Mouse (Mus musculus): ENCODE measurements around the gene Itga5. TPM values are rescaled to one million over a fixed set of nuclear protein-coding genes. Genes with fewer than 3 reads are reported as not detected.

Itga5 gene
- polyA plus RNA-seq, 1 experiment from 2014 or later: 52.2 TPM

- Histone ChIP-seq H3K27ac (replicated peaks) (no peak overlapping the region; the same call in 1 of the 2 replicates), H3K9ac (no peak overlapping the region), H3K9me3 (replicated peaks) (no peaks in the 10 kb centered on the region), H3K27me3 (peaks cover 14% of the 10 kb centered on the region; the same call in 1 of the 2 replicates), H3K4me1 (peaks cover 79% of the 10 kb centered on the region), H3K4me2 (replicated peaks) (peak overlapping the region; percentile 79), H3K4me3 (replicated peaks) (peak overlapping the region; percentile 57), H3K36me3 (peaks cover 1% of the 10 kb centered on the region)
- ATAC-seq (ENCODE audit: insufficient number of reproducible peaks, low FRiP score, low TSS enrichment, low read depth): no peak
- WGBS: 30% methylated on average over 4 of the region's 4 CpGs
Measured at GRCm38 (mm10) chr15:103338829-103339165, 27.8 kb downstream of the Itga5 start.

DNA sequence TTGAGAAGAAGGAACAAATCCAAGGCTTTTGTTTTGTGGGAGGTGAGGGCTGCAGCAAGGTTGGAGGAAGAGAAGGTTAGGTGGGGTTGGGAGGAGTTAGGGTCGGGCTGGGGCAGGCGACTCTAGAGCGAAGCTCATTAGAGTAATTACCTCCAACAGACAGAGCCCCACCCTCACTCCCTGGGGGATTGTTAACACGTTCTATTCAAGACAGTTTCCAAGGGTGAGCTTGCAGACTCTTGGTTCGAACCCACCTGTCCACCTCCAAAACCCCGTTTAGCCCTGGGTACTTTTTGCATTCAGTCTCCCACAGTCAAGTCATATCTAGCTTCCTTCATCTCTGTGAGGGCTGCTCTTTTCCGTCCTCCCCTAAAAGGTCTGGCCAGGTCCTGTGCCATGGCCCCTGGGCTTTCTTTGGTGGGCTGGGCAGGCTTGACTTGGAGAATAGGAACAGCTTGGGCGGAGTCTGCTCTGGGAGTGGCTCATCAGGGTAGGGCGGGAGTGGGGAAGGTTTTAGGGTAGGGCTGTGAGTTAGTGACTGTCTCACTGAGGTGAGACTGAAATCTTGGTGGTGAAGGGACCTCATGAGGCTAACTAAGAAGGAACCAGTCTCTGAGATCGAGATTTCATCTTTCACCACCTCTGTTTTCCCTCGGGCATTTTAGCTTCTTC lies 29.4 kb downstream of the Itga5 start:
- H3K4me3 ChIP-seq (replicated peaks): no peak overlapping the region

DNA sequence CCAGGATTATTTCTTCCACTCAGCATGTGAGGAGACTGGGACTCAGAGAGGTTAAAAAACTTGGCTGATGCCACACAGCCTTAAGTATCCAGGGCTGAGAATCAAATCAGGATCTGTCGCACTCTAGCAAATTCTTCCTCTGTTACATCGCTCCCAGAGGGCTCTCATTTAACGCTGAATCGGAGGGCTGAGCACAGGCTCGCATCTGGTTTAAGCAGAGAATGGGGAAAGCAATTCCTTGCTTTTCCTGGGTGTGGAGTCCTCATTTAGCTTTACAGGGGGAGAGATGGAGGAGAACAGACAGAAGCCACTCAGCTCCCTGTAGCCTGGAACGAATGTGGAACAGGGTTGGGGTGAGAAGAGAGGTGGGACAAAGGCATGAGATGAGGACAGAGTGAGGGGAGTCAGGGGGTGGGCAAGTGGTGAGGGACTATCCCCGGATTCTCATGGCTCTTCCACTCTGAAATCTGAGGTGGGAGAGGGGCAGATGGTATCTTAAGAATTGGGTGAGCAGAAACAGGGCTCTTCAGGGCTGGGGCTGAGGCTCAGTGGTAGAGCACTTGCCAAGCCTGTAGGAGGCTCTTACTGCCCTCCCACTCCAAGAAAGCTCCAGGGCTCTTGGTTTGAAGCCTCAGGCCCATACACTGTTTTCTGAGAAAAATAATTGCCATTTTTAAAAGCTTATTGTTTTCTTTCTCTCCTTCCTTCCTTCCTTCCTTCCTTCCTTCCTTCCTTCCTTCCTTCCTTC lies 30.9 kb downstream of the Itga5 start:
- ATAC-seq (ENCODE audit: insufficient number of reproducible peaks, low FRiP score, low TSS enrichment, low read depth): no peak
- Histone ChIP-seq H3K4me2 (replicated peaks) (no peak overlapping the region), H3K36me3 (no peaks in the 10 kb centered on the region), H3K27ac (replicated peaks) (no peak overlapping the region; the same call in 1 of the 2 replicates), H3K27me3 (peaks cover 14% of the 10 kb centered on the region; the same call in 1 of the 2 replicates), H3K4me1 (peaks cover 74% of the 10 kb centered on the region), H3K9ac (no peak overlapping the region), H3K9me3 (replicated peaks) (no peaks in the 10 kb centered on the region), H3K4me3 (replicated peaks) (no peak overlapping the region)
- 18% methylated on average over 7 of the region's 7 CpGs for WGBS

More for the DNA sequence above, 29.4 kb downstream of the Itga5 start:
- H3K4me2 ChIP-seq (replicated peaks): peak overlapping the region; percentile 79
- H3K9me3 ChIP-seq (replicated peaks): no peaks in the 10 kb centered on the region
- no peak for ATAC-seq (ENCODE audit: insufficient number of reproducible peaks, low FRiP score, low TSS enrichment, low read depth)
- H3K9ac ChIP-seq: no peak overlapping the region
- WGBS: 20% methylated on average over 11 of the region's 11 CpGs
- H3K4me1 ChIP-seq: peaks cover 89% of the 10 kb centered on the region
- H3K27ac ChIP-seq (replicated peaks): peak overlapping the region; percentile 51; the same call in 1 of the 2 replicates
- peaks cover 14% of the 10 kb centered on the region; the same call in 1 of the 2 replicates for H3K27me3 ChIP-seq
- H3K36me3 ChIP-seq: no peaks in the 10 kb centered on the region

- H3K9me3 ChIP-seq (replicated peaks): no peaks in the 10 kb centered on the region
Measured at GRCm38 (mm10) chr15:103335040-103335439, 31.5 kb downstream of the Itga5 start.

DNA sequence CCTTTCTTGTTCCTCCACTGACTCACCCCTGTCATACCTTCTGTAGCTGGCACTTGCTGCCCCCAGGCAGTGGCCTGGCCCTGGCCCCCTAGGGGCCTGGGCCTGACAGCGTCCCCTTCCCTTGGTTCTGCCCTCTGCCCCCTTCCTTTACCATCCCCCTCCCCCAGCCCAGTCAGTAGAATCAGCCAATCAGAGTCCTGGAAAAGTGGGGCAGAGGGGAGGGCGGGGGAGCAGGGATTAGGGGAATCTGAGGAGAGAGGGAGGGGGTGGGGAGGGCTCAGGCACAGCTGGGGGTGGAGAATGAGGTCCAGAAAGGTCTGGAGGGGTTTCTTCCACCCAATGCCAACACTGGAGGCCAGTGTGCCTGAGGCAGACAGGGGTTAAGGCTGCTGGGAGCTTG lies 32.4 kb downstream of the Itga5 start:
- no peak for ATAC-seq (ENCODE audit: insufficient number of reproducible peaks, low FRiP score, low TSS enrichment, low read depth)
- Histone ChIP-seq H3K4me2 (replicated peaks) (no peak overlapping the region), H3K4me3 (replicated peaks) (no peak overlapping the region), H3K27ac (replicated peaks) (no peak overlapping the region), H3K4me1 (peaks cover 62% of the 10 kb centered on the region), H3K36me3 (no peaks in the 10 kb centered on the region), H3K9ac (0 out of 2 replicates have a peak overlapping the region, but pooled peaks have one; percentile 4), H3K9me3 (replicated peaks) (no peaks in the 10 kb centered on the region), H3K27me3 (peaks cover 4% of the 10 kb centered on the region; the same call in 1 of the 2 replicates)
- 9% methylated on average over 2 of the region's 2 CpGs for WGBS

More at GRCm38 (mm10) chr15:103335040-103335439, 31.5 kb downstream of the Itga5 start:
- WGBS: 42% methylated on average over 3 of the region's 3 CpGs
- ATAC-seq (ENCODE audit: insufficient number of reproducible peaks, low FRiP score, low TSS enrichment, low read depth): no peak
- peaks cover 68% of the 10 kb centered on the region for H3K4me1 ChIP-seq
- H3K4me2 ChIP-seq (replicated peaks): no peak overlapping the region
- no peak overlapping the region for H3K27ac ChIP-seq (replicated peaks)
- H3K4me3 ChIP-seq (replicated peaks): no peak overlapping the region
- H3K9ac ChIP-seq: no peak overlapping the region
- H3K27me3 ChIP-seq: peaks cover 9% of the 10 kb centered on the region; the same call in 1 of the 2 replicates
- H3K36me3 ChIP-seq: no peaks in the 10 kb centered on the region

- H3K27ac ChIP-seq (replicated peaks): no peak overlapping the region
- no peak overlapping the region for H3K4me3 ChIP-seq (replicated peaks)
- 0 out of 2 replicates have a peak overlapping the region, but pooled peaks have one; percentile 4 for H3K9ac ChIP-seq
- H3K36me3 ChIP-seq: no peaks in the 10 kb centered on the region
- H3K4me1 ChIP-seq: peaks cover 58% of the 10 kb centered on the region
- no peaks in the 10 kb centered on the region for H3K27me3 ChIP-seq
- no peaks in the 10 kb centered on the region for H3K9me3 ChIP-seq (replicated peaks)
- WGBS: 61% methylated on average over 5 of the region's 5 CpGs
- H3K4me2 ChIP-seq (replicated peaks): no peak overlapping the region
- no peak for ATAC-seq (ENCODE audit: insufficient number of reproducible peaks, low FRiP score, low TSS enrichment, low read depth)
Measured at GRCm38 (mm10) chr15:103333738-103334137, 32.8 kb downstream of the Itga5 start.

DNA sequence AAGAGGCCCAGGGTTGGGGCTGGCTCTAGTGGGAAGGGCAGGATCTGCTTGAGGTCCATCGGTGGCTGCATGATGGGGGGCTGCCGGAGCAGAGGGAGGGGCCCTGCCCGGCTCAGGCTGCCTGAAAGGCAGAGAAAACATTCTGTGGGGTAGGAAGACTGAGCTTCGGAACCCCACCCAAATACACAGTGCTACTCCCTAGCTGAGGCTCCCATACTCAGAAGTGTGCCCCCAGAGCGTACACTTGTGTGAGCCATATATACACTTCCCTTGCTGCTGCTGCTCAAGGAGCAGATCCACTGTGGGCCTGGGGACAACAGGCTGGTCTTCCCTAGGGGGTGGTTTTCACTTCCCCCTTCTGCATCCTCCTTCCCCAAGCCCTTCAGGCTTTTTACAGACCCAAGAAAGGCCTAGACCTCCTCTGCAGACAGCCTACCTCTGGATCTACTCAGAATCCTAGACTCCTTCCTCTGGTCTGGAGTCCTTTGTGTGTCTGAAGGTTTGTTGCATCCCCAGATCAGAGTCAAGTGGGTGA lies 33.4 kb downstream of the Itga5 start:
- ATAC-seq (ENCODE audit: insufficient number of reproducible peaks, low FRiP score, low TSS enrichment, low read depth): no peak
- Histone ChIP-seq H3K4me1 (peaks cover 52% of the 10 kb centered on the region), H3K9me3 (replicated peaks) (no peaks in the 10 kb centered on the region), H3K36me3 (no peaks in the 10 kb centered on the region), H3K9ac (no peak overlapping the region), H3K27ac (replicated peaks) (peak overlapping the region; percentile 41; the same call in 1 of the 2 replicates), H3K27me3 (no peaks in the 10 kb centered on the region), H3K4me3 (replicated peaks) (no peak overlapping the region), H3K4me2 (replicated peaks) (no peak overlapping the region)
- 49% methylated on average over 5 of the region's 5 CpGs for WGBS

DNA sequence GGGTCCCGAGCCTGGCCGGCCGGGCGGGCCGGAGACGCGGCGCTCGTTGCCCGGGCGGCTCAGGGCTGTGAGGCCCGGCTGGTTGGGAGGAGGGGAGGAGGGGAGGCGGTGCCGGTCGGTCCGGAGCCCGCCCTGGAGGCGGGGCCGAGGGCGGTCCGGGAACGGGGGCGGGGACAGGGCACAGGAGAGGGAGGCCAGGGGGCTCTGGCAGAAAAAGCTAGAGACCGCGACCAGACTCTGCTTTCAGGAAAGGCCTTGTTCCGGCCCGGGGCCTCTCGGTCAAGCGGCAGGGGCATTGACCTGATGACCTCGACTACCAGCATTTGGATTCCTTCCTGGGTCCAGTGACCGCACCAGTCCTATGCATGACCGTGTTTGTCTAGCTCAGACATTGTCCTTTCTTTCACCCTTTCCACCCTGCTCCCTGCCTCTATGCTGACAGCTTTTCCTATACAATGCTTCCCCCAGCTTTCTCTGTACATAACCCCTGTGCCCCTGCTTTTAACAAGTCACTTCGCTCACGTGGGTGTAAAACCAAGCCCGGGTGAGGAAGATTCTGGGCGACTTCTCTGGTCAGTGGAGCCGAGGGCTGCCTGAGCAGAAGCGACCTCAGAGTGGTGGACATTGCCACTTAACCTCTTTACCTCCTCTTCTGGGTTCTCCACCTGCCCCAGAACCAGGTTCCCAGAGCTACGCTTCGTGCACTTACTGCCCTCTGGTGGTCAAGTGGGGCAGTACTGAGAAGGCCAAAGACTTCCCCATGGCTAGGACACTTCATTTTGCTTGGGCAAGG lies 42.9 kb downstream of the Itga5 start:
- Histone ChIP-seq H3K9ac (peak overlapping the region; percentile 73), H3K9me3 (replicated peaks) (no peaks in the 10 kb centered on the region), H3K27ac (replicated peaks) (peak overlapping the region; percentile 65), H3K4me1 (peaks cover 35% of the 10 kb centered on the region), H3K27me3 (no peaks in the 10 kb centered on the region), H3K36me3 (peaks cover 7% of the 10 kb centered on the region), H3K4me3 (replicated peaks) (peak overlapping the region; percentile 69), H3K4me2 (replicated peaks) (peak overlapping the region; percentile 93)
- ATAC-seq (ENCODE audit: insufficient number of reproducible peaks, low FRiP score, low TSS enrichment, low read depth): peak; percentile 96
- WGBS: 2% methylated on average over 35 of the region's 40 CpGs

DNA sequence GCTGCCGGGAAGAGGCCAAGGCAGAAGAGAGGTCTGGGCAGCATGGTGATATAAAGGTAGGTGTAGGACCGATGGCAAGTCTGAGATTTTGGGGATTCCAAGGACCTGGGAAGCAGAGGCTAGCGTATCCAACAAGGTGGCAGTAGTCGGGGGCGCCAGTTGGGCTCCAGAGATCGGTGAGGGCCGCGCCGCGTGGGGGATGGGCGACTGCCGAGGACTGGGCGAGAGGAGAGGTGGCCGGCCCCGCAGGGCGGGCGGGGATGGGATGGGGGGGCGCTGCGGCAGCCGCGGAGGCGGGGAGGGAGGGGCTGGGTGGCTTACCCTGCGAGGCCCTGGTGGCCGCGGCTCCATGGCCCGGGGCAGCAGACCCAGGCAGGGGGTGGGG lies 43.5 kb downstream of the Itga5 start:
- Histone ChIP-seq H3K9ac (peak overlapping the region; percentile 73), H3K36me3 (peaks cover 9% of the 10 kb centered on the region), H3K4me2 (replicated peaks) (peak overlapping the region; percentile 93), H3K4me3 (replicated peaks) (peak overlapping the region; percentile 69), H3K9me3 (replicated peaks) (no peaks in the 10 kb centered on the region), H3K27ac (replicated peaks) (peak overlapping the region; percentile 39; the same call in 1 of the 2 replicates), H3K4me1 (peaks cover 41% of the 10 kb centered on the region), H3K27me3 (no peaks in the 10 kb centered on the region)
- peak; percentile 52; the same call in 1 of the 2 replicates for ATAC-seq (ENCODE audit: insufficient number of reproducible peaks, low FRiP score, low TSS enrichment, low read depth)
- WGBS: under 1% methylated on average over 17 of the region's 26 CpGs

- H3K4me2 ChIP-seq (replicated peaks): peak overlapping the region; percentile 93
Measured at GRCm38 (mm10) chr15:103322396-103322795, 44.2 kb downstream of the Itga5 start.

More at GRCm38 (mm10) chr15:103322396-103322795, 44.2 kb downstream of the Itga5 start:
- Histone ChIP-seq H3K36me3 (peaks cover 13% of the 10 kb centered on the region), H3K9me3 (replicated peaks) (no peaks in the 10 kb centered on the region), H3K4me3 (replicated peaks) (peak overlapping the region; percentile 69), H3K4me1 (peaks cover 42% of the 10 kb centered on the region), H3K27ac (replicated peaks) (no peak overlapping the region; the same call in 1 of the 2 replicates), H3K9ac (peak overlapping the region; percentile 73; the same call in 1 of the 2 replicates), H3K27me3 (no peaks in the 10 kb centered on the region)
- no peak for ATAC-seq (ENCODE audit: insufficient number of reproducible peaks, low FRiP score, low TSS enrichment, low read depth)
- WGBS: 43% methylated on average over 4 of the region's 4 CpGs

Measured in embryonic facial prominence, embryonic 15.5 days (tissue).